Mouse (Mus musculus) urinary bladder, adult 2 months (tissue): Measurements from ENCODE around the gene Amdhd2. TPM values are rescaled to one million over a fixed set of nuclear protein-coding genes. Genes with fewer than 3 reads are reported as not detected.
A peak's percentile ranks its signal among the peaks of the same experiment; 100 is the strongest.

ENCODE experiments used
- DNase-seq: peaks from one replicate; pipeline ENCODE4 v3.0.0; 2022; ENCODE audit warnings: low spot score
- polyA plus RNA-seq: library from polyadenylated mRNA; depleted of rRNA; stranded (reverse); fragments of >200 nt; gene quantifications from 2 replicates; pipeline ENCODE4 v1.2.3, GENCODE M21; 2012

Gene Amdhd2
- polyA plus RNA-seq, 1 experiment, result 24.7 TPM

GRCm38 (mm10) chr17:24197032-24197824, 33.7 kb upstream of the Amdhd2 start:
- DNase-seq, result no peak

- DNase-seq, result no peak
Observed at GRCm38 (mm10) chr17:24195349-24195748, 31.8 kb upstream of the Amdhd2 start.

GRCm38 (mm10) chr17:24193769-24194168, 30.2 kb upstream of the Amdhd2 start:
- no peak for DNase-seq

- no peak for DNase-seq
Observed at GRCm38 (mm10) chr17:24193268-24193667, 29.7 kb upstream of the Amdhd2 start.

- DNase-seq, result no peak
Observed at GRCm38 (mm10) chr17:24192848-24193247, 29.3 kb upstream of the Amdhd2 start.

- no peak for DNase-seq
Observed at GRCm38 (mm10) chr17:24191481-24191880, 27.9 kb upstream of the Amdhd2 start.

- no peak for DNase-seq
Observed at GRCm38 (mm10) chr17:24190934-24191333, 27.4 kb upstream of the Amdhd2 start.

GRCm38 (mm10) chr17:24174259-24174658, 10.7 kb upstream of the Amdhd2 start:
- no peak for DNase-seq

- no peak for DNase-seq
Observed at GRCm38 (mm10) chr17:24173423-24173822, 9.9 kb upstream of the Amdhd2 start.

GRCm38 (mm10) chr17:24171738-24172137, 8.2 kb upstream of the Amdhd2 start:
- DNase-seq, result no peak

GRCm38 (mm10) chr17:24170729-24171128, 7.2 kb upstream of the Amdhd2 start:
- no peak for DNase-seq

- DNase-seq, result no peak
Observed at GRCm38 (mm10) chr17:24170125-24170524, 6.6 kb upstream of the Amdhd2 start.

- DNase-seq, result peak; percentile 95
Observed at GRCm38 (mm10) chr17:24169317-24170065, 5.9 kb upstream of the Amdhd2 start, which contains the start of gene Atp6v0c. TSS of gene Atp6v0c (minus strand) at chr17:24169702.

- DNase-seq, result no peak
Observed at GRCm38 (mm10) chr17:24168590-24169277, 5.2 kb upstream of the Amdhd2 start.

- no peak for DNase-seq
Observed at GRCm38 (mm10) chr17:24167891-24168505, 4.4 kb upstream of the Amdhd2 start.

- DNase-seq, result no peak
Observed at GRCm38 (mm10) chr17:24167120-24167519, 3.6 kb upstream of the Amdhd2 start.

- DNase-seq, result no peak
Observed at GRCm38 (mm10) chr17:24164566-24165259, 1.1 kb upstream of the Amdhd2 start.

- no peak for DNase-seq
Observed at GRCm38 (mm10) chr17:24162584-24163175, 886 bp downstream of the Amdhd2 start.

GRCm38 (mm10) chr17:24161466-24161865, 2.1 kb downstream of the Amdhd2 start:
- no peak for DNase-seq

- no peak for DNase-seq
Observed at GRCm38 (mm10) chr17:24157526-24157925, 6.0 kb downstream of the Amdhd2 start.

- DNase-seq, result no peak
Observed at GRCm38 (mm10) chr17:24157121-24157520, 6.4 kb downstream of the Amdhd2 start.
